Mouse (Mus musculus): ENCODE results near the gene Papola. TPM values are rescaled to one million over a fixed set of nuclear protein-coding genes. Genes with fewer than 3 reads are reported as not detected.

Gene Papola
- total RNA-seq (2021): 100 to 1,000 TPM; 163 to 164 TPM
- long read RNA-seq, full-length matches to known transcripts: 100 of 132 reads
- long read RNA-seq, partial matches to known transcripts: 5 of 132 reads
- long read RNA-seq, other reads (novel, unspliced or antisense): 27 of 132 reads

- peak; percentile 87 to 93 for DNase-seq (ENCODE audit: low spot score in 2 of 2)
These were observed at the start of gene Papola for GRCm38 (mm10) chr12:105784196-105784999. Papola (plus strand) TSS chr12:105784694.

GRCm38 (mm10) chr12:105735226-105735888, 49.1 kb upstream of the Papola start:
- DNase-seq (ENCODE audit: low spot score in 2 of 2): no peak

- DNase-seq (ENCODE audit: low spot score in 2 of 2): no peak
These were observed 48.6 kb upstream of the Papola start for GRCm38 (mm10) chr12:105735889-105736251.

GRCm38 (mm10) chr12:105738316-105739096, 46.0 kb upstream of the Papola start:
- no peak for DNase-seq (ENCODE audit: low spot score in 2 of 2)

- no peak for DNase-seq (ENCODE audit: low spot score in 2 of 2)
These were observed 44.8 kb upstream of the Papola start for GRCm38 (mm10) chr12:105739656-105740055.

GRCm38 (mm10) chr12:105748114-105748513, 36.4 kb upstream of the Papola start:
- DNase-seq (ENCODE audit: low spot score in 2 of 2): no peak

GRCm38 (mm10) chr12:105753813-105754212, 30.7 kb upstream of the Papola start:
- no peak for DNase-seq (ENCODE audit: low spot score in 2 of 2)

GRCm38 (mm10) chr12:105757816-105758497, 26.5 kb upstream of the Papola start:
- DNase-seq (ENCODE audit: low spot score in 2 of 2): no peak

- no peak for DNase-seq (ENCODE audit: low spot score in 2 of 2)
These were observed 25.6 kb upstream of the Papola start for GRCm38 (mm10) chr12:105758911-105759310.

- DNase-seq (ENCODE audit: low spot score in 2 of 2): no peak
These were observed 24.5 kb upstream of the Papola start for GRCm38 (mm10) chr12:105759849-105760478.

GRCm38 (mm10) chr12:105761171-105761570, 23.3 kb upstream of the Papola start:
- DNase-seq (ENCODE audit: low spot score in 2 of 2): no peak

- no peak for DNase-seq (ENCODE audit: low spot score in 2 of 2)
These were observed 22.9 kb upstream of the Papola start for GRCm38 (mm10) chr12:105761629-105762028.

GRCm38 (mm10) chr12:105769700-105770099, 14.8 kb upstream of the Papola start:
- DNase-seq (ENCODE audit: low spot score in 2 of 2): no peak

- no peak for DNase-seq (ENCODE audit: low spot score in 2 of 2)
These were observed 9.6 kb upstream of the Papola start for GRCm38 (mm10) chr12:105774871-105775270.

- DNase-seq (ENCODE audit: low spot score in 2 of 2): no peak
These were observed 6.8 kb upstream of the Papola start for GRCm38 (mm10) chr12:105777651-105778050.

GRCm38 (mm10) chr12:105785000-105785774, 693 bp downstream of the Papola start:
- DNase-seq (ENCODE audit: low spot score in 2 of 2): peak in 1 of 2 experiments; percentile 39

- DNase-seq (ENCODE audit: low spot score in 2 of 2): no peak
These were observed 1.6 kb downstream of the Papola start for GRCm38 (mm10) chr12:105786113-105786512.

GRCm38 (mm10) chr12:105787626-105788025, 3.1 kb downstream of the Papola start:
- no peak for DNase-seq (ENCODE audit: low spot score in 2 of 2)

- DNase-seq (ENCODE audit: low spot score in 2 of 2): no peak
These were observed 5.4 kb downstream of the Papola start for GRCm38 (mm10) chr12:105789885-105790284.

- DNase-seq (ENCODE audit: low spot score in 2 of 2): no peak
These were observed 10.4 kb downstream of the Papola start for GRCm38 (mm10) chr12:105794896-105795295.

All from layer of hippocampus, adult 18-20 months (tissue).